Mouse (Mus musculus): ENCODE results near the gene Fer1l4.

- TF ChIP-seq CTCF (IDR thresholded peaks at IDR 0.05; ENCODE audit: extremely low read depth, insufficient read depth, insufficient read length, insufficient replicate concordance) (no peak), POLR2A (IDR thresholded peaks at IDR 0.05; ENCODE audit: low read depth, low read length) (no peak)
These were observed 12.6 kb upstream of the Fer1l4 start, which contains the start of gene Spag4 for GRCm38 (mm10) chr2:156065099-156066041.
